Mouse (Mus musculus) heart, adult 2 months (tissue): ENCODE results near the gene Aldoc. TPM values are rescaled to one million over a fixed set of nuclear protein-coding genes. Genes with fewer than 3 reads are reported as not detected.

Experiments used
- DNase-seq, 2 experiments: peaks; one replicate each; pipeline ENCODE4 v3.0.0; 2021
- H3K27ac ChIP-seq: fragments of 200-600 bp; 2 replicates; pipeline ENCODE4 v1.8.1; 2022
- H3K27me3 ChIP-seq: fragments of 200-500 bp; 2 replicates; pipeline ENCODE4 v1.6.1; 2012; ENCODE audit warnings: mild to moderate bottlenecking, low read length, inconsistent platforms, mixed read lengths; ENCODE audit not compliant: control insufficient read depth, insufficient read depth
- H3K36me3 ChIP-seq: fragments of 200-500 bp; 2 replicates; pipeline ENCODE4 v1.6.1; 2012; ENCODE audit warnings: low read length, inconsistent platforms; ENCODE audit not compliant: control insufficient read depth, insufficient read depth
- H3K4me1 ChIP-seq: fragments of 200-500 bp; 2 replicates; pipeline ENCODE4 v1.6.1; 2011; ENCODE audit warnings: low read length; ENCODE audit not compliant: control insufficient read depth, insufficient read depth
- H3K4me3 ChIP-seq: fragments of 200-600 bp; 2 replicates; pipeline ENCODE4 v1.8.1; 2022
- H3K79me2 ChIP-seq: fragments of 200-500 bp; replicated peaks from 2 replicates; pipeline ENCODE4 v1.6.1; 2012; ENCODE audit warnings: mild to moderate bottlenecking, inconsistent platforms, low read length, moderate library complexity, mixed read lengths; ENCODE audit not compliant: control insufficient read depth, insufficient read depth
- H3K9ac ChIP-seq: fragments of 200-500 bp; 2 replicates; pipeline ENCODE4 v1.6.1; 2012; ENCODE audit warnings: low read depth, mild to moderate bottlenecking, control low read depth, inconsistent platforms, low read length, mixed read lengths
- CTCF ChIP-seq: fragments of 200-600 bp; IDR thresholded peaks from 2 replicates; pipeline ENCODE4 v1.8.1; 2022; ENCODE audit warnings: antibody characterized with exemption, mild to moderate bottlenecking, moderate library complexity
- EP300 ChIP-seq: fragments of 200-500 bp; IDR thresholded peaks from 2 replicates; pipeline ENCODE4 v1.6.1; 2011; ENCODE audit warnings: low read depth, low read length, control low read depth; ENCODE audit not compliant: insufficient read depth
- POLR2A ChIP-seq: fragments of 200-500 bp; IDR thresholded peaks from 2 replicates; pipeline ENCODE4 v1.6.1; 2011; ENCODE audit warnings: mild to moderate bottlenecking, low read depth, low read length, control low read depth; ENCODE audit not compliant: insufficient read depth
- WGBS: fragments of 180-500 bp; shearing (Covaris S2); methylation state at CpG from one replicate; pipeline ENCODE4 v1.1.7; 2018; 5-methylcytosine and 5-hydroxymethylcytosine counted together
- intact Hi-C: fragments of 180-260 bp; cut with DNase I; formaldehyde crosslinking; loops from one replicate; pipeline ENCODE4 v1.15.1; 2025
- polyA plus RNA-seq: library from polyadenylated mRNA; depleted of rRNA; stranded (reverse); fragments of >200 nt; gene quantifications from 2 replicates; pipeline ENCODE4 v1.2.3, GENCODE M21; 2012
- total RNA-seq, 2 experiments: library from RNA; stranded (reverse); gene quantifications; 2 replicates each; pipeline ENCODE4 v1.2.3; 2021

Gene Aldoc
- total and polyA plus RNA-seq, 3 experiments = 0.45 to 0.80 (median 0.73) TPM

GRCm38 (mm10) chr11:78290654-78291053 is 32.1 kb upstream of the Aldoc start, which contains the start of gene BC030499:
TSS of gene BC030499 (plus strand) at chr11:78290841.
- 83% methylated on average over 4 of the region's 4 CpGs for WGBS
- DNase-seq = no peak
- Histone ChIP-seq H3K4me1 (no peaks in the 10 kb centered on the region), H3K79me2 (no peaks in the 10 kb centered on the region), H3K4me3 (no peak within 1 kb of the TSS), H3K27me3 (no peaks in the 10 kb centered on the region), H3K9ac (no peak within 1 kb of the TSS), H3K27ac (no peak within 1 kb of the TSS), H3K36me3 (peaks cover 7% of the 10 kb centered on the region)
- TF ChIP-seq POLR2A (no peak), CTCF (no peak), EP300 (no peak)
- intact Hi-C loops = no loop called here

- Histone ChIP-seq H3K79me2 (no peaks in the 10 kb centered on the region), H3K4me3 (no peak overlapping the region), H3K36me3 (no peaks in the 10 kb centered on the region), H3K27me3 (no peaks in the 10 kb centered on the region), H3K4me1 (no peaks in the 10 kb centered on the region), H3K9ac (no peak overlapping the region), H3K27ac (no peak overlapping the region)
- TF ChIP-seq POLR2A (no peak), EP300 (no peak), CTCF (no peak)
- WGBS = 92% methylated on average over 6 of the region's 6 CpGs
- DNase-seq = no peak
- intact Hi-C loops = no loop called here
Measured at GRCm38 (mm10) chr11:78294585-78294984, 28.2 kb upstream of the Aldoc start.

- no peaks in the 10 kb centered on the region for H3K4me1 ChIP-seq
- H3K27me3 ChIP-seq = no peaks in the 10 kb centered on the region
- H3K4me3 ChIP-seq = peak overlapping the region; percentile 73
- no peak overlapping the region; the same call in 1 of the 2 replicates for H3K27ac ChIP-seq
- H3K36me3 ChIP-seq = no peaks in the 10 kb centered on the region
- TF ChIP-seq CTCF = no peak
- TF ChIP-seq EP300 = no peak
- no peak for TF ChIP-seq POLR2A
- peak overlapping the region; percentile 66 for H3K9ac ChIP-seq
- no peak for DNase-seq
- no peaks in the 10 kb centered on the region for H3K79me2 ChIP-seq
- intact Hi-C loops = loop anchor here (5.0 kb wide), 1 partner anchor 46 kb away; no protein-coding TSS in a partner anchor
- 67% methylated on average over 7 of the region's 7 CpGs for WGBS
Measured at GRCm38 (mm10) chr11:78300917-78301316, 21.9 kb upstream of the Aldoc start.

- Histone ChIP-seq H3K27me3 (no peaks in the 10 kb centered on the region), H3K36me3 (no peaks in the 10 kb centered on the region), H3K27ac (no peak within 1 kb of the TSS; the same call in 1 of the 2 replicates), H3K9ac (peak within 1 kb of the TSS; percentile 66), H3K4me3 (peak within 1 kb of the TSS; percentile 73), H3K4me1 (no peaks in the 10 kb centered on the region), H3K79me2 (no peaks in the 10 kb centered on the region)
- TF ChIP-seq CTCF = no peak
- no peak for TF ChIP-seq POLR2A
- no peak for TF ChIP-seq EP300
- WGBS = under 1% methylated on average over 49 of the region's 49 CpGs
- peak; percentile 91 to 92 for DNase-seq
- intact Hi-C loops = loop anchor here (5.0 kb wide), 1 partner anchor 46 kb away; no protein-coding TSS in a partner anchor
Measured at GRCm38 (mm10) chr11:78301357-78302084, 21.2 kb upstream of the Aldoc start, which contains the start of gene Spag5. TSS of gene Spag5 (plus strand) at chr11:78301529.

GRCm38 (mm10) chr11:78305272-78305671 is 17.5 kb upstream of the Aldoc start:
- H3K27ac ChIP-seq = no peak overlapping the region
- H3K4me1 ChIP-seq = no peaks in the 10 kb centered on the region
- no peak overlapping the region for H3K4me3 ChIP-seq
- no peak for DNase-seq
- TF ChIP-seq EP300 (no peak), CTCF (no peak), POLR2A (no peak)
- no peaks in the 10 kb centered on the region for H3K79me2 ChIP-seq
- H3K36me3 ChIP-seq = no peaks in the 10 kb centered on the region
- no peak overlapping the region for H3K9ac ChIP-seq
- intact Hi-C loops = no loop called here
- 85% methylated on average over 4 of the region's 4 CpGs for WGBS
- H3K27me3 ChIP-seq = no peaks in the 10 kb centered on the region

- H3K27ac ChIP-seq = no peak overlapping the region
- no peak for DNase-seq
- H3K36me3 ChIP-seq = no peaks in the 10 kb centered on the region
- 89% methylated on average over 8 of the region's 8 CpGs for WGBS
- no peak overlapping the region for H3K9ac ChIP-seq
- no peak overlapping the region for H3K4me3 ChIP-seq
- no peaks in the 10 kb centered on the region for H3K4me1 ChIP-seq
- intact Hi-C loops = no loop called here
- H3K27me3 ChIP-seq = no peaks in the 10 kb centered on the region
- TF ChIP-seq CTCF = no peak
- TF ChIP-seq EP300 = no peak
- TF ChIP-seq POLR2A = no peak
- no peaks in the 10 kb centered on the region for H3K79me2 ChIP-seq
Measured at GRCm38 (mm10) chr11:78310861-78311511, 11.8 kb upstream of the Aldoc start.
